Mouse (Mus musculus) small intestine, adult 2 months (tissue): Measurements from ENCODE around the gene Ube2j2.

Source experiments
- CTCF ChIP-seq: fragments of 200-500 bp; IDR thresholded peaks from 2 replicates; pipeline ENCODE4 v1.5.1; 2012; ENCODE audit warnings: low read depth, mild to moderate bottlenecking, control low read depth, inconsistent platforms, low read length, moderate library complexity, mixed read lengths; ENCODE audit not compliant: insufficient replicate concordance, insufficient read length; ENCODE audit errors: extremely low read depth
- POLR2A ChIP-seq: fragments of 200-500 bp; IDR thresholded peaks from 2 replicates; pipeline ENCODE4 v1.6.1; 2012; ENCODE audit warnings: low read depth, mild to moderate bottlenecking, control low read depth, inconsistent platforms, low read length, moderate library complexity

DNA sequence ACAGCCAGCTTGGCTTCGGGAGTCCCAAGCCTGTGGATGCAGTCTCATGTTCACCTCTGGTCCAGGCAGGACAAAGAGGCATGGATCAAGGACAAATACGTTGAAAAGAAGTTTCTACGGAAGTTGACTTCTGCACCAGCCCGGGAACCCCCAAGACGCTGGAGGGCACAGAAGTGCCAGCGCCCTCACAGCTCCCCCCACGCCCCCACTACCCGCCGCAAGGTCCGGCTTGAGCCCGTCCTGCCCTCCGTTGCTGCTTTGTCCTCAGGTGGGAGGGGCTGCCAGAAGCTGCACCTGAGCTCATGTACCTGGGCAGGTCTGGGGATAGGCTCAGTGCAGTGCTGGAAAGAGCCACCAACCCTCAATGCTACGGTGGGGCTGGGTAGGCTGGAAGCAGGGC is 40.4 kb upstream of the Ube2j2 start:
- TF ChIP-seq CTCF (no peak), POLR2A (no peak)
